Mouse (Mus musculus): Measurements from ENCODE around the gene Plppr3.

The Plppr3 gene

DNA sequence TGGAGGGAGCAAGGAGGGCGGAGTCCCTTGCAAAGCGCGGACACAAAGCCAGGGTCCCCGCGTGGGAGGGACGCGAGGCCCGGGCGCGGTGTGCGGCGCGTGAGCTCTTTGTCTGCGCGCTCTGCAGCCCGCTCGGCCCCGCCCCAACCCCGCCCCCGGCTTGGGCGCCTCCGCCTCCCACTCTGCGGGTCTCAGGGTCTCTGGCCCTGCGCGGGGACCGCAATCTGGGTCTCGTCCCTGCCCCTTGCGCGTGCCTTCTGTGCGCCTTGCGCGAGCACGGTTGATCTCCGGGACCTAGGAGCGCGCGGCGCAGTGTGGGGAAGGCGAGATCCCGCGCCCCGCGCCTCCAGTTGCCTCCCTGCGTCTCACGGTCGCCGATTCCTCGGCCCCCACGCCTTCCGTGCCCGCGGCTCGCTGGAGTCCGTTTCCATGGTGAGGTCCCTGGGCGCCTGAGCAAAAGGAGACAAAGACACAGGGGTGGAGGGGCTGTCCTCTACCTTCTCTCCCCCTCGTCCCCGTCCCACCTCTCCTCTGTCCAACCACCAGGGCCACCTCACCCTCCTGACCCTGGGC is at the start of gene Plppr3, which contains the start of gene Prtn3:
TSS of gene Plppr3 (minus strand) at position 345 of the 573 bp plus-strand sequence.
TSS of gene Prtn3 (plus strand) at position 187 of the 573 bp plus-strand sequence.
- no peak for DNase-seq (ENCODE audit: low spot score in 2 of 2)

GRCm38 (mm10) chr10:79921572-79921971 is 47.1 kb upstream of the Plppr3 start:
- DNase-seq (ENCODE audit: low spot score in 2 of 2) = no peak

- DNase-seq (ENCODE audit: low spot score in 2 of 2) = no peak
Observed at GRCm38 (mm10) chr10:79920958-79921535, 46.6 kb upstream of the Plppr3 start, which contains the start of gene R3hdm4. R3hdm4 (minus strand) TSS chr10:79921208.

DNA sequence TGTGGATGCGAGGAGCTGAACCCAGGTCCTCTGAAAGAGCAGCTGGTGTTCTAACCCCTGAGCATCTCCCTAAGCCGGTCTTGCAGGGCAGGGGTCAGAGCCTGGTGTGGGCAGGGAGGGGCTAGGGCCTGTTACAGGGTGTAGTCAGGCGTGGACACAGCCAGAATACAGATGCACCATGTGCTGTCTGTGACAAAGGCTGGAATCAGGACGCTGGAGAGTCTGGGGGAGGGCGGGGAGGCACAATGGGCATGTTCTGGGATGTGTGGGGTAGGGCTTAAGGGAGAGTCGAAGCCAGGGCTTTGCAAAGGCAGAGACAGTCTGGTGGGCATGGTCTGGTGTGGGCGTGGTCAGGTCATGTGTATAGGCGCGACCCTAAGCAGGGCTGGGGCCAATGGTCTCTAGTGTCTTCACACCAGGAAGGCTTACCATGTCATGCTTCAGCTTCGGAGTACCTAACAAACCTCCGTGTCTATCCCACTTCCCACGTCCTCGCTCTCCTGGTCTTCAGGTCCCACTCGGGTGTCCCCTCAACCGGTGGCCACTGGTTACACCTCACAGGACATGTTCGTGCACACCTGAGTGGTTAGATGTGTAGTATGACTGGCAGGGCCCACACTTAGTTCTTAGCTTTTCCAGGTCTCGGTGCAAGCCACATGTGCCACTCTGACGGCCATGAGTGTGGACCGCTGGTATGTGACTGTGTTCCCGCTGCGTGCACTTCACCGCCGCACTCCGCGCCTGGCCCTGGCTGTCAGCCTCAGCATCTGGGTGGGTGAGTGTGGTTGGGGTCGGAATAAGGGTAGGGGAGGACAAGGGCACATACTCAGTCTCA is 45.8 kb upstream of the Plppr3 start:
- no peak for DNase-seq (ENCODE audit: low spot score in 2 of 2)

DNA sequence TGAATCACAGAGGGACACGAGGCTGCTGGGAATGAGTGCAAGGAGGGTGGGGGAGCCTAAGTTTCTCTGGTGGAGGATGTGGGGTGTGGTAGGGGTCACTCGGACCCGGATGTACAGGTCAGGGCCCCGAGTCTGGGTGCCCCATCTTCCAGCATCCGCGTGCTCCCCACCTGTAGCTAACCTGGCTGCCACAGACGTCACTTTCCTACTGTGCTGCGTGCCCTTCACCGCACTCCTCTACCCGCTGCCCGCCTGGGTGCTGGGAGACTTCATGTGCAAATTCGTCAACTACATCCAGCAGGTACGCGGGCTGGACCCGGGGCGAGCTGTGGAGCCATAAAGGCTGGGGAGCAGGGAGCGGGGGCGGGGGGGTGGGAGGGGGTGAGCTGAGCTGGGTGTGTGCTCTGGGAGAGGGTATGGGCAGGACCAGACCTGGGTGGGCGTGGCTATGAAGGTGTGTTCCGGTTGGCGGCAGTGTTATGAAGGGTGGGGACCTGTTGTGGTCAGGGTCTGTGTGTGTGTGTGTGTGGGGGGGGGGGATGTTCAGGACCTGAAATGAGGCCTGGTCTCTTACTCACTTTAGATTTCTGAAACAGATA is 44.9 kb upstream of the Plppr3 start:
- no peak for DNase-seq (ENCODE audit: low spot score in 2 of 2)

DNA sequence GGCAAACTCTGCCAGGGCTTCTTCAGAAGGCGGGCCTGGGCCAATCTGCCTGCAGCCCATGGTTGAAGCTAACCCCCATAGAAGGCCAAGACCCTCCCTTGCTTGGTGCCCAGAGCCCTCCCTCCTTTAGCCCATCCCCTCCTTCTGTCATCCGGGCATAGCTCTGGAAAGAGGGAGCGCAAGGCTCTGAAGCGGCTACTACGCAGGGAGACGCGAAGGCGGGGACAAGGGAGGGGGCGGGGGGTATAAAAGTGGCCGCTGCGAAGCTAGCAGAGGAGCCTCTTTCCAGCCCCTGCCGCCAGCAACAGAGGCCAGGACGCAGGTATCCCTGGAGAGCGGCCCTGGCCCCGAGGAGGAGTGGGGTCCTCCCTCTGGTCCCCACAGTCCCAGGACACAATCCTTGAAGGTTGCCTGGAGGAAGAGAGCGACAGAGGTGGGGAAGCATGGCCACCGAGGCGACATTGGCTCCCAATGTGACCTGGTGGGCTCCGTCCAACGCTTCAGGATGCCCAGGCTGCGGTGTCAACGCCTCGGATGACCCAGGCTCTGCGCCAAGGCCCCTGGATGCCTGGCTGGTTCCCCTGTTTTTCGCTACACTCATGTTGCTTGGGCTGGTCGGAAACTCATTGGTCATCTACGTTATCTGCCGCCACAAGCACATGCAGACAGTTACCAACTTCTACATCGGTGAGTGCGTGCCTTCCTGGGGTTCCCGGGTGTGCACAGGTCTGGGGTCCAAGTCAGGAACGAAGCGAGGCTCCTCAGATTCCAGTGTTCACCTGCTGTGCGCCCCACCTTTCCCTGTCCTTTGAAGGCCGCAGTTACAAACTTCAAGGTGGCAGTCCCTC is 44.0 kb upstream of the Plppr3 start:
- DNase-seq (ENCODE audit: low spot score in 2 of 2) = no peak

DNA sequence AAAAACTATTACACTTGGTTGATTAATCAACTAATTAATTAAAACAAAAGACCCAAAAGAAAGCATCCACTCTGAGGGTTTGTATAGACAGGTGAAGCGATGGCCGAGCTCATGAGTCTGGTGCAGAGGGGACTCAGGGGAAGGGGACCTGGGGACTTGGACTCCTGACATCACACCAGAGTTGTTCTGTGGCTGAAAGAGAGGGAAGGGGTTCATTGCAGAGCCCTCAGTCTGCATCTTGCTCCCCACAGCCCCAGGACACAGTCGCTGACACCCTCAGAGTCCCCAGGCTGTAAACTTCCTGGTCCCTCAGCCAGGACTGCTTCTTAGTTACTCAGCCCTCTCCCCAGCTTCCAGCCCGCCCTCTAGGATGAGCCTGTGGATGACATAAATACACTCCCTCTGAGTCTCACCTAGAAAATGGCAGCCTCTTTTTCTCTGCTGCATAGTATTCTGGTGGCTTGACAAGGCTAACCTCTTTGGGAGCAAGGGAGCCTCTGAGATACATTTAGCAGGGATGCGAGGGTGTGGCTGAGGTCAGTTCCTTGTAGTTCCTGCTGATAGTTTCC is 43.2 kb upstream of the Plppr3 start:
- DNase-seq (ENCODE audit: low spot score in 2 of 2) = no peak

GRCm38 (mm10) chr10:79916808-79917531 is 42.5 kb upstream of the Plppr3 start, which contains the start of gene Kiss1r:
Kiss1r (plus strand) TSS chr10:79916971.
- peak in 1 of 2 experiments; percentile 76 for DNase-seq (ENCODE audit: low spot score in 2 of 2)

GRCm38 (mm10) chr10:79916081-79916480 is 41.6 kb upstream of the Plppr3 start:
- no peak for DNase-seq (ENCODE audit: low spot score in 2 of 2)

DNA sequence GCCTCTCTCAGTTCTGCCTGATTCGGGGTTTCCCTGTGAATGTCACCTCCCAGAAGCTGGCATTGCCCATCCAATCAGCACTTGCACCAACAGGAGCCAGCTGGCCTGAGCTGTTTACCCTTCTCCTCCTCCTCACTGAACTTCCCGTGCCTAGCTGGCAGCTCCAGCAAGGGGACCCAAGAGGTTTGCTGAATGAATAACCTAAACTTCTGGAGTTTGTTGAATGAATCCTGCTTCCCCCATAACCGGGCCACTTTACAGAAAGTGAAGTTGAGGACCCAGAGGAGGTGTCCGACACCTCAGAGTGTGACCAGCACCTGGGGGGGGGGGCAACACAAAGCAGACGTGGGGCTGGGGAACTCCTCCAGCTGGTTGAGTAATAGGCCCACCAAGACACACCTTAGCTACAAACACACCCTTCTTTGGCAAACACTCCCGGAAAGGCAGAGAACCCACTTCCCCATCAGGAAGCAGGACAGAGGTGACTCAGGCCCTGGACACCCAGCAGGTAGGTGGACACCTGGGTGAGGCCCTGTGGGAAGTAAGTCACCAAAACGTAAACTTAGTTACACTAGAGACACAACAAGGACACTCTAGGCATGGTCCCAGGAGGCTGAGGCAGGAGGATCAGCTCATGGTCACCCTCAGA is 40.6 kb upstream of the Plppr3 start:
- DNase-seq (ENCODE audit: low spot score in 2 of 2) = no peak

GRCm38 (mm10) chr10:79914131-79914947 is 39.9 kb upstream of the Plppr3 start:
- no peak for DNase-seq (ENCODE audit: low spot score in 2 of 2)

DNA sequence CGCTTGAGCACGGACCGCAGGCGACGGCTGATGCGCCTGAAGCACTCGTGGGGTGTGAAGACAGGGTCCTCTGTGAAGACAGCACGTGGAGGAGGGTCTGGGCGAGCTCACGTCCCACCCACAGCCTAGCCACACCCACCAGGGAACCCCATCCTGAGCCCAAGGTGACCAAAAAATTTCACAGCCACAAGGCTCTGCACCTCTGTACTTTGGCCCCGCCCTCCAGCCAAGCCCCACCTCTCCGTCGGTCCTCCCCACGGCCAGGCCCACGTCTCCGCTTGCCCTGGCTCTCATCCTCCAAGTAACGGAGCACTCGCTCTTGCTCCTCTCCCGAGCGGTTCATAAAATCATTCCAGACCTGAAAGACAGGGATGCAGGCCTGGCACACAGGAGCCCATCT is 38.0 kb upstream of the Plppr3 start:
- DNase-seq (ENCODE audit: low spot score in 2 of 2) = no peak

GRCm38 (mm10) chr10:79910556-79910955 is 36.1 kb upstream of the Plppr3 start, which contains the start of gene Gm26602:
Gm26602 (plus strand) TSS chr10:79910856.
- DNase-seq (ENCODE audit: low spot score in 2 of 2) = no peak

GRCm38 (mm10) chr10:79909092-79909922 is 34.9 kb upstream of the Plppr3 start:
- DNase-seq (ENCODE audit: low spot score in 2 of 2) = peak; percentile 75 to 76

GRCm38 (mm10) chr10:79908167-79909091 is 34.0 kb upstream of the Plppr3 start, which contains the start of gene Med16:
Med16 (minus strand) TSS chr10:79908923.
- DNase-seq (ENCODE audit: low spot score in 2 of 2) = peak; percentile 94 to 95

DNA sequence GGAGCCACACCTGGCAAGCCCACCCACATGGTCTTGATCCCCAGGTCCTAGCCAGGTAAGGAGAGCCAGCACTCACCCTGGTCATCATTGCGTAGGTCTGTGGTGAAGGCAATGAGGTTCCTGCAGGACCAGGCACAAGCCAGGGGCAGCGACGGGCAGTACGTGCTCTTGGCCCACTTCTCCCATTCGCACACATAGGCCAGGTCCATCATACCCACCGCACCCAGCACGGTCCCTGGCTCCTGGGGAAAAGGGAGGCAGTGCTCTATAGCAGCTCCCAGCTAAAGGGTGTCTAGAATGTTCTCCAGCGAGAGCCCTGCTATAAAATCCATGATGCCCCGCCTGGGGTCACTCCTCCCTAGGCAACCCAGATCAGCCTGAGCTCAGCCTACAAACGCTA is 33.0 kb upstream of the Plppr3 start:
- DNase-seq (ENCODE audit: low spot score in 2 of 2) = no peak

DNA sequence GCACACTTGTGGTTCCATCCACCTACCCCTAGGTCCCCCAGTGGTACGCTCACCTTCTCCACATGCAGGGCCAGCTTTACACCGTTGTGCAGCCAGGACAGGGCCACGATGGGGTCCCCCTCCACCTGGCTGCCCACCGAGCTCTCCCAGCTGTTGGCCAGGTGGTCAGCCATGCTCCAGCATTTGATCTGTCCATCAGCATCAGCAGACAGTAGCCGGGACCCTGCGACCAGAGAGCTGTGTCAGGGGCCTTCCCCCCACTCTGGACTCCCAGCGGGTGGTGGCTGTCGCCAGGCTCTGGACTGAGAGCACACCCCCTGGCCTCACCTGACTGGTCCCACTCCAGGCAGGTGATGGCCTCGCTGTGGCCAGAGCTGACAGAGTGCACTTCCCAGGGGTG is 32.3 kb upstream of the Plppr3 start:
- no peak for DNase-seq (ENCODE audit: low spot score in 2 of 2)
